Mouse (Mus musculus): Measurements from ENCODE around the gene Dntt. TPM values are rescaled to one million over a fixed set of nuclear protein-coding genes. Genes with fewer than 3 reads are reported as not detected.
A peak's percentile ranks its signal among the peaks of the same experiment; 100 is the strongest.

The Dntt gene
- not detected for total RNA-seq (2021)

GRCm38 (mm10) chr19:41029219-41029618, at the start of gene Dntt:
Gene Dntt (plus strand): TSS chr19:41029275.
- DNase-seq (ENCODE audit: low spot score in 2 of 2), result no peak
- intact Hi-C loops (cut with DNase I), result no loop called here

DNA sequence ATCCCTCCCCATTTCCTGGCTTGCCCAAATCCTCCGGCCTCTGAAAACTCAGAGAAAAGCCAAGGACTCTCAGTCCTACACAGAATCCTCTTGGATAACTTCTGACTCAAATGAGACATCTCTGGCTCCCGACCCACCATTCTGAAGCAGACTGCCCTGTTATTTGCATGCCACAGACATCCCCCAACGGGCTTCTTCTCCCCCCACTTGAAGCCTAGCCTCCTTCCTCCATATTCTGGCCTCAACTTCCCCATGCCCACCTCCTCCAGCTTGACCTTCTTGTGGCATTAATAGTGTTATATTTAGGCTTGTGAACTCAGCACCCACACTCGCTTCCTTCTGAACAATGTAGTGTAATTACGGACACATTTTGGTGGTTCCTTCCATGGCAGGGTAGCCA, 48.4 kb upstream of the Dntt start:
- no peak for DNase-seq (ENCODE audit: low spot score in 2 of 2)
- intact Hi-C loops (cut with DNase I), result no loop called here

DNA sequence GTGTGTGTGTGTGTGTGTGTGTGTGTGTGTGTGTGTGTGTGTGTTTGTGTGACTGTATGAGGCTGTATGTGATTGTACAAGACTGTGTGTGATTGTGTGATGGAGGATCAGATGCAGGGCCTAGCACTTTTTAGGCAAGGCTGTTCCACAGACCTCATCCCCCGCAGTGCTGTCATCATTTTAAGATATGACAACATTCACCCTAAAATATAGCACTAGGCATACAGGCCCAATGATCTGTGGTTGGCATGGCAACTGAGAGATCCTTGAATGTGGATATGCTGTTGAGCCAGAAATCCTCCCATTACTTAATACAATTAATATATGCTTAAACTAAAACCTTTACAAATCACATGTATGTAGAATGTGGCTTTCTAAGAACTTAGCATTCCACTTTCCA, 44.5 kb upstream of the Dntt start:
- intact Hi-C loops (cut with DNase I), result no loop called here
- DNase-seq (ENCODE audit: low spot score in 2 of 2), result no peak

DNA sequence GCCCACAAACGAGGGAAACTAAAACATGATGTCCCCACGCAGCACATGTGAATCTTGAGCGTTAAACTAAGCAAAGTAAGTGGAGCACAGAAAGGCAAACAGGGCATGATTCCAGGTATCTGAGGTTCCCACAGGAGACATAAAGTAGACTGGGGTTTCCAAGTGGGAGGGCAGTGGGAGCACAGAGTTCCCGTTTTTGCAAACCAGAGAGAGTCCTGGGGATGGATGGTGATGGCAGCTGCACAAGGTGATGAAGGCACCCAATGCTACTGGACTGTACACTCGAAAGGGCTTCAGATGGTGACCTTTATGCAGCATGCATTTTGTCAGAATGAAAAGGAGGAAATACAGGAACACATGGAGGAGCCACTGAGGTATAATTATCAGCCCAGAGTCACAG, 40.2 kb upstream of the Dntt start:
- no peak for DNase-seq (ENCODE audit: low spot score in 2 of 2)
- intact Hi-C loops (cut with DNase I), result no loop called here

- intact Hi-C loops (cut with DNase I), result no loop called here
- no peak for DNase-seq (ENCODE audit: low spot score in 2 of 2)
Measured at GRCm38 (mm10) chr19:40989961-40990600, 39.0 kb upstream of the Dntt start.

GRCm38 (mm10) chr19:40990781-40991343, 38.2 kb upstream of the Dntt start:
- DNase-seq (ENCODE audit: low spot score in 2 of 2), result no peak
- intact Hi-C loops (cut with DNase I), result no loop called here

DNA sequence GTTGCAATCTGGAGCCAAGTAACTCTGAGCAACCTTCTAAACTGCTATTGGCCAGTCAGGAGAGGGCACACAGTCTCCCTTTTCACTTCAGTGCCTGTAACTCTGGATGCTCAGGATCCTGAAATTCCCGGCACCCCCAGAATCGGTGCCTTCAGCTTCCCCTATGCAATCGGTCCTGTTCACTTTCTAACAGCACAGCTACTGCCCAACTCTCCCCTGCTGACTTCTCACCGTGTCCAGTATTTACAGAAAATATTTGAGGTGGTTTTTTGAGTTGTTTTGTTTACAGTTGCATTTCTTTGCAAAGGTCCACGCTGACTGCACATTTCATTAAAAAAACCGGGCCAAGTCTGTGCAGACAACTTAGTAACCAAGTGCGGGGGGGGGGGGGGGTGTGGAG, 37.4 kb upstream of the Dntt start:
- intact Hi-C loops (cut with DNase I), result no loop called here
- no peak for DNase-seq (ENCODE audit: low spot score in 2 of 2)

DNA sequence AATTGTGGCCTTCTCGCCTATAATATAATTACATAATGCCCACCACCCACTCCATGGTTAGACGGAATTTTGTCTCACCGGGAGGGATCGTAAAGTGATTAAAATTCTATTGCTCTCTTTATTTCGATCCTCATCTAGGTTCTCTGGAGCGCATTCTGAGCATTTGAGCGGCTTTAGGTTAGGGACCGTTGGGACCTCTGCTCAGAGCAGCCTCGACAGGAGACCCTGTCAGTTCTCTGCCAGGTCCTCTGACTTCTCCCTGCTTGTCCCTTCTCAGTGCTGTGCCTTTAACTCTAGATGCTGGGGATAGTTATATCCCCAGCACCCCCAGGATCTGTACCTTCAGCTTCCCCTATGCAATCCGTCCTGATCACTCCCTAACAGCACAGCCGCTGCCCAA, 37.0 kb upstream of the Dntt start:
- DNase-seq (ENCODE audit: low spot score in 2 of 2), result no peak

DNA sequence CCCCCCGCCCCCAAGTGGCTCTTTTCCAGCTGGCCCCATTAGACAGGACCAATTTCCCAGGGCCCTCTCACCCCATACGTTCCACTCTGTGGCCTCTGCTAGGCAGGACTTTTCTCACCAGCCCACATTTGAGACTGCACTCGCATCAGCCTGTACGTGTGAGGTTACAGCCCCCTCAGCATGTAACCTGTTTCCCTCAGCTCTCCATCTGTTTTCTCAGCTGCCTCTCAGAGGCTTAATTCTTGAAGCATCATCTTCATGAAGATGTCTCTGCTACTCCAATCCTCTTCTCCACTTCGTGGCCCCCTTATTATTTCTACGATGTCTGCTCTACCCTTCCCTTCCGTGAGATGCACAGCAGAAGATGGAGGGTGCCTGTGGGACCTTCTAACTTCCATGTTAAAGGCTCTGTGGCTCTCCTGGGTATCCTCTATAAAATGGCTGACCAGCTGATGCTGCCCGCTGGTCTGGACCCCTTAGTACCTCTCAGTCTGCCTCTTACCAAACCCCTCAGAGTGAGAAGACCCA, 36.5 kb upstream of the Dntt start:
- no peak for DNase-seq (ENCODE audit: low spot score in 2 of 2)
- intact Hi-C loops (cut with DNase I), result no loop called here

More for the DNA sequence above, 37.0 kb upstream of the Dntt start:
- intact Hi-C loops (cut with DNase I), result no loop called here

GRCm38 (mm10) chr19:40993356-40993755, 35.7 kb upstream of the Dntt start:
- intact Hi-C loops (cut with DNase I), result no loop called here
- no peak for DNase-seq (ENCODE audit: low spot score in 2 of 2)

DNA sequence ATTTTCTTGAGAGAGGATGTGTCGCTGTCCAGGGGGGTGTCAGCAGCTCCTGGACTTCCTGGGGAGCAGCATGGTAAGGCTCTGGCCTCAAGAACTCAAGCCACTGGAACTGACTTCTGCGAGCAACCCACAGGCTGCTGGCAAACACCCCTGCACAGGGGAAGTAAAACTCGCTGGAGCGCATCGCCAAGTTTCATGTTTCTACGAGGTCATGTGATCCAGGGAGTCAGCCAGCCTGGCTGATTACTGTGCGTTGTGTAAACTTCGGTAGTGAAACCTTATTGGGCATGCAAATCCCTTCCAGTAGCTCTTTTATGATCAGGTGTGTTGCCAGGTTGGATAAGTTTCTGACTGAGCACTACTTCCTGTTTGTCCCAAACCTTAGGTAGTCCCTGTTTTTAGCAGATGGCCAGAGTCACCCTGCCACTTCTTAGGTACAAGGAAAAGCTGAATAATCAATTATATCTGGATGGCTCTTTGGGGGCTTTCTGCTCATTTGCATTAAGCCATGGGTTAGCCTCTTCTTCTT, 35.0 kb upstream of the Dntt start, which contains the start of gene Blnk:
Gene Blnk, minus strand, starts transcription at position 479 of the 529 bp plus-strand sequence.
- intact Hi-C loops (cut with DNase I), result no loop called here
- DNase-seq (ENCODE audit: low spot score in 2 of 2), result peak; percentile 63

GRCm38 (mm10) chr19:40994911-40995310, 34.2 kb upstream of the Dntt start:
- intact Hi-C loops (cut with DNase I), result no loop called here
- DNase-seq (ENCODE audit: low spot score in 2 of 2), result no peak

DNA sequence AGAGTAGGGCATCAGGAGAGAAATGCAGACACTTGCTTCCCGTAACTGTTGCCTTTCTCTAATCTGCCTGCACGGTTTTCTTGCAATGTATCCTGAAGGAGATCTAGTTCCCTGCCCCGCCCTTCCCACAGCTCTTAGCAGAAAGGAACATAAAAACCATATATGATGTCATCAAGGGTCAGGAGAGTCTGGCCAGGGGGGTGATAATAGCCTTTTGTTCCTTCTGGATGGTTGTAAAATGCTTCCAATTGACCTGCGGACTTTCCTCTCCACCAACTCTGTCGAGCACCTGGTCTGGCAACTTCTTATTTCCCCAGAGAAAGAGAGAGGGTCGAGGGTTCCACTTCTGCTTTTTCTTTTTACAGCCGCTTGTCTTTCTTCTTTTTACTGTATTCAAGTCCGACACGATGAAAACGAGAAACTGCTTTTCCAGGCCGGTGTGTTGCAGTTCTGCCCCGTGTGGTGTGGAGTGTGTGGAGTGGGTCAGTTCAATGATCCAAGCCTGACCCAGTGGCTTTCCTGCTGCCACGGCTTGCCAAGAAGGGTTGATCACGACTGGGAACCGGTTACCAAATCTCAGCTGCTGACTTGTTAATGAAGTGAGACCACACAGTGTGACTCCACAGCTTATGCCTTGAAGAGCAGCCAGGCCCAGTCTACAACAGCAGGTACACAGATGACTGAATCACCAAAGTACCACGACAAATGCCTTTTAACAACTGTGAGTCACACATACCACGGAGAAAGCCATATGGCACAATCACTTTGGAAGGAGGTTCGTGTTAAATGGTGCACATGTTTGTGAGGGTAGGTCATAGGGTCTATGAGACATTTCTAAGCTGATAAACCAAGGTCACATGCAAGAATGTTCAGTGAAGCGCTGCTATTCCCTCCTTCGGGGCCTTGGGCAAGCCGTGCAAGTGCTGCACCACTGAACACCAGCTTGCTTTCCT, 33.4 kb upstream of the Dntt start:
- intact Hi-C loops (cut with DNase I), result no loop called here
- peak in 1 of 2 experiments; percentile 41 for DNase-seq (ENCODE audit: low spot score in 2 of 2)

GRCm38 (mm10) chr19:40996722-40997121, 32.4 kb upstream of the Dntt start:
- DNase-seq (ENCODE audit: low spot score in 2 of 2), result no peak
- intact Hi-C loops (cut with DNase I), result no loop called here

DNA sequence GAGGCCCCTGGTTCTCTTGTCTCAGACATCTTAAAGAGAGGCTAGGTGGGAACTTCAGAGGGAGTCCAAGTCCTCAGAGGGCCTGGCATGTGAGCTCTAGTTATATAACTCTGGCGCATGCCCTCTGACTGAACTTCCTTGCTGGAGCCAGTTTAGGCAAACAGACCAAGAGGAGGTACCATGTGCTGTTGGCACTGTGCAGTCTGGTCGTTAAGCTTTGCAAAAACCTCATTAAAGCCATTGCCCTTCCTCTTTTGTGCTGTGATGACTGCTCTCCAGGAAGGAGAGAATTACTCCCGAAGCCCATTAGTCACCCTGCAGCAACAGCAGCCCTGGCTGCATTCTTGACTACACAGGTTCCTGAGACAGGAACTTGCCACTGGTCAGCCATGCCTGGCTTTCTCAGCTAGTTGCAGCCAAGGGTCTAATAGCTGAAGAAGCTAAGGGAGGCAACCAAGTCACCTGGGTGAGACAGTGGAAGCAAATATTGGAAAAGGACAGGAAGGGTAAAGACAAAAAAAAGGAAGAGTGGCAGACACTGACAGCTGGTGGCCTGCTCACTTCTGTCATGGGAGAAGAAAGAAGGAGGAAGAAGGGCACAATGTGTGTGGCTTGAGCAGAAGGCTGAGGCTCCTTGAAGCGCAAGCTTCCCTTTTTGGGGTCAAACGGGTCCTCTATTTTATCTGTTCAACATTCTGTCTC, 30.5 kb upstream of the Dntt start:
- no peak for DNase-seq (ENCODE audit: low spot score in 2 of 2)

GRCm38 (mm10) chr19:40999569-40999968, 29.5 kb upstream of the Dntt start:
- intact Hi-C loops (cut with DNase I), result no loop called here
- no peak for DNase-seq (ENCODE audit: low spot score in 2 of 2)

More for the DNA sequence above, 30.5 kb upstream of the Dntt start:
- intact Hi-C loops (cut with DNase I), result no loop called here

- intact Hi-C loops (cut with DNase I), result no loop called here
- no peak for DNase-seq (ENCODE audit: low spot score in 2 of 2)
Measured at GRCm38 (mm10) chr19:41003694-41004315, 25.3 kb upstream of the Dntt start.

DNA sequence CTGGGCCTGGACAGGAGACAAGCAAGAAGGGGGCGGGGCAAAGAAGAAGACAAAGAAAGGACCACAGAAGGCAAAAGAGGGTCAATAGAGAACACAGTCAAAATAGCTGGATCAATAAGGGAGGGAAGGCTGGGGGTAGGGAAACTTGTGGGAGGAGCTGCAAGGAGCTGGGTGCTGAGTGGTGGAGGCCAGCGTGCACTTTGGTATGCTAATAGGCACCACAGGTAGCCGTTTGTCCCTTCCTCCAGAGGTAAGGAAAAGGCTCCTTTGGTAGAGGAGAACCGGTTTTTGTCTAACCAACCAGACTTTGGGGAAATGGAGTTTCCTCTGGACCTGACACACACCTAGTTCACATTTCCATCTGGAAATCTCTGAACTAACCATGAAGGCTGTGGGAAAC, 22.5 kb upstream of the Dntt start:
- intact Hi-C loops (cut with DNase I), result no loop called here
- no peak for DNase-seq (ENCODE audit: low spot score in 2 of 2)

DNA sequence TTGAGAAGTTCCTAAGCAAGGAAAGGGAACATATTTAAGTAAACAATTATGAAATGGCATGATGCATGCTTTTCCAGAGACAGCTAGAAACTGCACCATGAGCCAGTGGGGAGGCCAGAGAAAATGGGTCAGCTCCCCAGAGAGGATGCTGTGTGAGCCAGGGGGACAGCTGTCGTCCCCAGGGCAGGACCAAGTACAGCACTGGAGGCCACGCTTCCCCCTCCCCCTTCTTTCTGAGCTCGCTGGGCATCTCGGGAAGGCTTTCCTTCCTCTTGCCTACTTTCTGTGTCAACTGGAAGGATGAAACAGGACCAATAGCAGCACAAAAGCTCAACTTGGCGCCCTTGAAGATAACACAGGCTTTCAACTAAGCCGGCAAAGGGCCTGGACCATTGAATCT, 21.7 kb upstream of the Dntt start:
- DNase-seq (ENCODE audit: low spot score in 2 of 2), result no peak
- intact Hi-C loops (cut with DNase I), result no loop called here

All from left cerebral cortex, postnatal 36 days (tissue).